Mouse (Mus musculus) forebrain, embryonic 14.5 days (tissue): ENCODE results near the gene Manbal. TPM values are rescaled to one million over a fixed set of nuclear protein-coding genes. Genes with fewer than 3 reads are reported as not detected.

Experiments used
- ATAC-seq: fragments of 200-750 bp; cut with Nextera tagmentation; 2 replicates; pipeline ENCODE4 v1.8.0; 2017; ENCODE audit warnings: mild to moderate bottlenecking, moderate library complexity
- DNase-seq: peaks from one replicate; pipeline ENCODE4 v3.0.0-alpha.2; 2015; ENCODE audit warnings: low spot score
- H3K27ac ChIP-seq: fragments of 300-500 bp; sonication (generic); 2 replicates; pipeline ENCODE4 v1.5.1; 2014; ENCODE audit warnings: low read depth, mild to moderate bottlenecking, control low read depth, low read length, moderate library complexity
- H3K27me3 ChIP-seq: fragments of 300-500 bp; sonication (generic); replicated peaks from 2 replicates; pipeline ENCODE4 v1.6.1; 2014; ENCODE audit warnings: low read length, control low read depth, mixed read lengths; ENCODE audit not compliant: control insufficient read depth, insufficient read depth
- H3K36me3 ChIP-seq: fragments of 300-500 bp; sonication (generic); 2 replicates; pipeline ENCODE4 v1.6.1; 2014; ENCODE audit warnings: low read length, control low read depth; ENCODE audit not compliant: control insufficient read depth, insufficient read depth
- H3K4me1 ChIP-seq: fragments of 300-500 bp; sonication (generic); 2 replicates; pipeline ENCODE4 v1.6.1; 2014; ENCODE audit warnings: antibody characterized with exemption, low read length, control low read depth; ENCODE audit not compliant: control insufficient read depth, insufficient read depth
- H3K4me2 ChIP-seq: fragments of 300-500 bp; sonication (generic); 2 replicates; pipeline ENCODE4 v1.6.1; 2014; ENCODE audit warnings: mild to moderate bottlenecking, control low read depth, low read length
- H3K4me3 ChIP-seq: fragments of 300-500 bp; sonication (generic); 2 replicates; pipeline ENCODE4 v1.5.1; 2014; ENCODE audit warnings: low read depth, low read length, control low read depth
- H3K9ac ChIP-seq: fragments of 300-500 bp; sonication (generic); 2 replicates; pipeline ENCODE4 v1.6.1; 2014; ENCODE audit warnings: mild to moderate bottlenecking, low read length, control low read depth, moderate library complexity
- H3K9me3 ChIP-seq: fragments of 300-500 bp; sonication (generic); replicated peaks from 2 replicates; pipeline ENCODE4 v1.6.1; 2016; ENCODE audit warnings: low read length, control low read depth, mixed read lengths; ENCODE audit not compliant: control insufficient read depth
- WGBS: fragments of 180-500 bp; shearing (Covaris S2); extraction: QIAGEN DNeasy Blood & Tissue Kit; methylation state at CpG from one replicate; pipeline ENCODE4 v1.1.7; 2014; 5-methylcytosine and 5-hydroxymethylcytosine counted together
- polyA plus RNA-seq: library from polyadenylated mRNA; unstranded; fragments of >200 nt; fragmentation: Nextera tagmentation; extraction: Ambion mirVana; gene quantifications from 2 replicates; pipeline ENCODE4 v1.2.1, GENCODE M21; 2014

Gene Manbal
- polyA plus RNA-seq, 1 experiment from 2014 or later = 78.5 TPM

DNA sequence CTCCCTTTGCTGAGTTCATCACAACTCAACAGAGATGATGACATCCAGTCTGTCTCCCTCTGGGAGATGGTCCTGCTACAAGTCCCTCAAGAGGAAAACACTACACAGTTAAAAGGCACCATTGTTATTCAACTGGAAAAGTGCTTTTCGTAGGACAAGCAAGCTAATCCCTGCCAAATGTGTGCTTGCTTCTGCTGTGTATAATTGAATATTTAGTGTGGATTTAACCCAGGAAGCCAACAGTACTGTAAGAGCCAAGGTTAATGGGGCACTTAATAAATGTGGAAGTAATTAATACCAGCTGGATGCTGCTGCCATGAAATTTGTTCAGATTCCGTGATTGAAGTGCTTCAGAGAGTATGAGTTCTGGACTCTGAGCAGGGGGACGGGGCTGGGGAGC, 13.3 kb upstream of the Manbal start:
- H3K9ac ChIP-seq = no peak overlapping the region
- WGBS = 39% methylated on average over 3 of the region's 3 CpGs
- no peak overlapping the region for H3K4me2 ChIP-seq
- H3K27ac ChIP-seq = no peak overlapping the region
- no peak for ATAC-seq
- DNase-seq = peak; percentile 44
- H3K4me1 ChIP-seq = peaks cover 6% of the 10 kb centered on the region
- H3K36me3 ChIP-seq = no peaks in the 10 kb centered on the region
- no peaks in the 10 kb centered on the region for H3K9me3 ChIP-seq
- no peaks in the 10 kb centered on the region for H3K27me3 ChIP-seq
- H3K4me3 ChIP-seq = no peak overlapping the region

DNA sequence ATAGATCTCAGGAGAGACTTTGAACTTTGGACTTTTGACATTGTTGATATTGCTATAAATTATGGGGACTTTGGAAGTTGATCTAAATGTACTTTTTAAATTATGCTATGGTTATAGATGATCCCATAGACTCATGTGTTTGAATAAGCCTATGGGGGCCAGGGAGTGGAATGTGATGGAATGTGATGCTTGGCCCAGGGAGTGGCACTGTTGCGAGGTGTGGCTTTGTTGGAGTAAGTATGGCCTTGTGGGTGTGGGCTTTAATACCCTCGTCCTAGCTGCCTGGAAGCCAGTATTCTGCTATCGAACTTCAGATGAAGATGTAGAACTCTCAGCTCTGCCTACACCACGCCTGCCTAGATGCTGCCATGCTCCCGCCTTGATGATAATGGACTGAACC, 7.4 kb upstream of the Manbal start:
- H3K4me2 ChIP-seq = no peak overlapping the region
- ATAC-seq (no peak), DNase-seq (no peak)
- H3K4me3 ChIP-seq = no peak overlapping the region
- WGBS = 88% methylated on average over 5 of the region's 5 CpGs
- no peaks in the 10 kb centered on the region for H3K9me3 ChIP-seq
- H3K27me3 ChIP-seq = no peaks in the 10 kb centered on the region
- H3K36me3 ChIP-seq = no peaks in the 10 kb centered on the region
- H3K27ac ChIP-seq = no peak overlapping the region
- no peak overlapping the region for H3K9ac ChIP-seq
- no peaks in the 10 kb centered on the region for H3K4me1 ChIP-seq

DNA sequence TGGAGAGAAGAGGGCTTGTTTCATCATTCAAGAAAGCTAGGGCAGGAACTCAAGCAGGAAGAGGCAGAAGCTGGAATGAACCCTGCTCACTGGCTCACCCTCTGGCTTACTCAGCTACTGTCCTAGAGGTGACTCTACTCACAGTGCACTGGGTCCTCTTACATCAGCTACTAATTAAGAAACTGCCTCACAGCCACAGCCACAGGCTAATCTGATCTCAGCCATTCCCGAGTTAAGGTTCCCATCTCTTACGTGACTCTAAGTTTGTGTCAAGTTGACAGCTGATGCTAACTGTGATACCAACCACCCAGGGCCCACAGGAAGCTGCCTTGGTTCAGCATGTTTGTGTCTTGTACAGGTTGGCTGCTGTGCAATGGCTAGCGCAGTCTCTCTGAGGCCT, 4.4 kb upstream of the Manbal start:
- Histone ChIP-seq H3K9me3 (no peaks in the 10 kb centered on the region), H3K27me3 (no peaks in the 10 kb centered on the region), H3K27ac (no peak overlapping the region), H3K36me3 (no peaks in the 10 kb centered on the region), H3K4me3 (no peak overlapping the region), H3K4me2 (no peak overlapping the region), H3K4me1 (peaks cover 3% of the 10 kb centered on the region; the same call in 1 of the 2 replicates), H3K9ac (no peak overlapping the region)
- no peak for ATAC-seq
- WGBS = 91% methylated on average over 3 of the region's 3 CpGs
- no peak for DNase-seq

DNA sequence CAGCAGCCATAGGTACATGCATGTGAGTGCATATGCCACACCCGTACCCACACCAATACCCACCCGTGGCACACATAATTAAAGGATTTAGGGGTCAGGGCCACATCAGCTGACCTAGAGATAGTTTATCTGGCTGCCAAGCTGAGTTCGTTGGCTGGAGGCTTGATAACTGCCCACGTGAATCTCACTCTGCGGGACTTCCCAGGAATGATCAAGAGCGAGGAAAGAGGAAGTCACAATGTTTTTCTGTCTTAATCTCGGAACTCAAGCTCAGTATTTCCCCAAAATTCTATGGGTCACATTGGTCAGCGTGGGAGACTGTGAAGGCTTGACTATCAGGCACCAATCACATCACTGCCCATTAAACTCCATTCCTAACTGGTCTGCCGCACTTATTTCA, 632 bp upstream of the Manbal start:
- Histone ChIP-seq H3K36me3 (peaks cover 4% of the 10 kb centered on the region; the same call in 1 of the 2 replicates), H3K9me3 (no peaks in the 10 kb centered on the region), H3K27ac (peak overlapping the region; percentile 91; the same call in 1 of the 2 replicates), H3K27me3 (no peaks in the 10 kb centered on the region), H3K4me3 (peak overlapping the region; percentile 86; the same call in 1 of the 2 replicates), H3K9ac (peak overlapping the region; percentile 94; the same call in 1 of the 2 replicates), H3K4me2 (peak overlapping the region; percentile 90), H3K4me1 (peaks cover 14% of the 10 kb centered on the region)
- WGBS = 86% methylated on average over 9 of the region's 9 CpGs
- ATAC-seq = no peak
- no peak for DNase-seq

DNA sequence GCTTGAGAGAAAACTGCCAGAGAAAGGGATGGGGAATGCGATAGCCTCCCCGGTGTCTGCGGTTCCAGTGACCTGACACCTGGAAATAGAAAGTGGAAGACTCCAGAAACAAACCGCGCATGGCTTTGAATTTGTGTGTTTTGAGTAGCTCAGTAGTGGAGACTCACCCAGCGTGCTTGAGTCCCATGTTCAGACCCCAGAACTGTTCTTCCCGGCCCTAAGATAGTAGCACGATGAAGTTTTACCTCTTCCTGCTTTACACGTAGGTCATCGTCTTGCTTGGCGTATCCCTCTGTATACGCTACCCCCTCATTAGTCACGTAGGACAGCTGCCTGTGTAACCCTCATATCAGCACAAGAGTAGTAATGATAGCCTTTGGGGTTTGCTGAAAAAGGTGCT, 597 bp downstream of the Manbal start:
- no peaks in the 10 kb centered on the region for H3K27me3 ChIP-seq
- ATAC-seq (peak; percentile 21; the same call in 1 of the 2 replicates), DNase-seq (no peak)
- H3K9ac ChIP-seq = peak overlapping the region; percentile 94
- peak overlapping the region; percentile 91 for H3K27ac ChIP-seq
- H3K4me1 ChIP-seq = peaks cover 14% of the 10 kb centered on the region
- peak overlapping the region; percentile 90 for H3K4me2 ChIP-seq
- H3K4me3 ChIP-seq = peak overlapping the region; percentile 86
- H3K36me3 ChIP-seq = peaks cover 6% of the 10 kb centered on the region; the same call in 1 of the 2 replicates
- H3K9me3 ChIP-seq = no peaks in the 10 kb centered on the region
- 11% methylated on average over 13 of the region's 13 CpGs for WGBS

DNA sequence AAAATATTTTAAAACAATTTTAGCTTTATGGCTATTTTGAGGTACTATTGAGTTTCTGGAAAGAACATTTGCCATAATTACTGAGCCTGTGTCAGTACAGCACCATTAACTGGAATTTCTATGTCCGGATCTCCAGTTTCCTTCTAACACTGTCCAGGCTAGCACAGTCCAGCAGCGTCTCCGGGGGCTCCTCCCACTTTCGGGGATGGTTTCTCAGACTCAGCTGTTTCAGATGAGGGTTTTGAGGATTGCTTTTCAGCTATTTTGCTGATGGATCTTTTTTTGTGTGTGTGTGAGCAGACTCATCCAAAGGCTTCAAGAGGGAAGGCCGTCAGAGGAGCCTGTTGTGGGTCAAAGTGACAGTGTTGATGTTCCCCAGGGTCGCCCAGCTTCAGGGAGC, 4.3 kb downstream of the Manbal start:
- H3K27me3 ChIP-seq = no peaks in the 10 kb centered on the region
- no peak for DNase-seq

DNA sequence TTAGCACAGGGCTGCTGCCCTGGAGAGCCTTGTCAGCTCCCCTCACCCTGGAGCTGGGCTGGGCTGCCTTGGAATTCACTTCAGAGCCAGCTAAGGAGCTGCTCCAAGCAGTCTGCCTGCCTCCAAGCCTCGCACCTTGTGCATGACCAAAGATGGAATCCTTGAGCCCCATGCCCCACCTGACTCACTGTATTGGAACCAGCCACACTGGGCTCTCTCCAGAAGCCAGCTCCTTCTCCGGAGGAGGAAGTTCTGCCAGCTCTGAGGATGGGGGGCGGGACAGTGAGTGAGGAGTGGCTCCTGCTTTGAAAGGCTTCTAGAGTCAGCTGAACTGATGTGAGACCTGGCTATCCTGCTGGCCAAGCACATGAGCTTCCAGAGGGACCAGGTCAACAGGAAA, 6.3 kb downstream of the Manbal start:
- Histone ChIP-seq H3K9me3 (no peaks in the 10 kb centered on the region), H3K27me3 (no peaks in the 10 kb centered on the region), H3K9ac (no peak overlapping the region), H3K27ac (no peak overlapping the region), H3K4me2 (no peak overlapping the region), H3K4me1 (peaks cover 15% of the 10 kb centered on the region), H3K36me3 (peaks cover 9% of the 10 kb centered on the region; the same call in 1 of the 2 replicates), H3K4me3 (no peak overlapping the region)
- ATAC-seq (no peak), DNase-seq (no peak)
- WGBS = 83% methylated on average over 3 of the region's 3 CpGs

More for the DNA sequence above, 4.3 kb downstream of the Manbal start:
- no peak overlapping the region for H3K4me3 ChIP-seq
- H3K27ac ChIP-seq = no peak overlapping the region
- ATAC-seq = no peak
- H3K9ac ChIP-seq = no peak overlapping the region
- no peak overlapping the region for H3K4me2 ChIP-seq
- H3K9me3 ChIP-seq = no peaks in the 10 kb centered on the region
- 81% methylated on average over 6 of the region's 6 CpGs for whole genome bisulfite sequencing
- peaks cover 25% of the 10 kb centered on the region for H3K4me1 ChIP-seq
- peaks cover 9% of the 10 kb centered on the region; the same call in 1 of the 2 replicates for H3K36me3 ChIP-seq

DNA sequence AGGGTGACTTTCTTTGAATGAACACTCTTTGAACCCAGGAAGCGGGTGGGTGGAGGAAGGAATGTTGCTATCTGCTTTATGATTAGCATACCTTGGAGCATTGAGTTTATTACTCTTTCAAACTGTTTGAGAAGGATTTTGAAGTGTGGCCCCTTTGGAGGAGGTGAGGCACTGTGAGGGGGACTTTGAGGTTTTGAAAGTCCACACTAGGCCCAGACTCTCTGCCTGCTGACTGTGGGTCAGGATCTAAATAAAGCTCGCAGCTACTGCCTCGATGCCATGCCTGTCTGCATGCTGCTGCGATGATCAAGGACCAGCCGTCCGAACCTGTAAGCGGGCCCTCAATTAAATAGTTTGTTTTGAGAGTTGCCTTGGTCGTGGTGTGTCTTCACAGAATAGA, 7.7 kb downstream of the Manbal start:
- H3K27me3 ChIP-seq = no peaks in the 10 kb centered on the region
- no peaks in the 10 kb centered on the region for H3K9me3 ChIP-seq
- H3K4me3 ChIP-seq = no peak overlapping the region
- no peak overlapping the region for H3K27ac ChIP-seq
- WGBS = 63% methylated on average over 8 of the region's 8 CpGs
- peaks cover 20% of the 10 kb centered on the region for H3K36me3 ChIP-seq
- no peak for DNase-seq
- no peak overlapping the region for H3K4me2 ChIP-seq
- ATAC-seq = no peak
- H3K4me1 ChIP-seq = peaks cover 11% of the 10 kb centered on the region; the same call in 1 of the 2 replicates
- no peak overlapping the region for H3K9ac ChIP-seq

DNA sequence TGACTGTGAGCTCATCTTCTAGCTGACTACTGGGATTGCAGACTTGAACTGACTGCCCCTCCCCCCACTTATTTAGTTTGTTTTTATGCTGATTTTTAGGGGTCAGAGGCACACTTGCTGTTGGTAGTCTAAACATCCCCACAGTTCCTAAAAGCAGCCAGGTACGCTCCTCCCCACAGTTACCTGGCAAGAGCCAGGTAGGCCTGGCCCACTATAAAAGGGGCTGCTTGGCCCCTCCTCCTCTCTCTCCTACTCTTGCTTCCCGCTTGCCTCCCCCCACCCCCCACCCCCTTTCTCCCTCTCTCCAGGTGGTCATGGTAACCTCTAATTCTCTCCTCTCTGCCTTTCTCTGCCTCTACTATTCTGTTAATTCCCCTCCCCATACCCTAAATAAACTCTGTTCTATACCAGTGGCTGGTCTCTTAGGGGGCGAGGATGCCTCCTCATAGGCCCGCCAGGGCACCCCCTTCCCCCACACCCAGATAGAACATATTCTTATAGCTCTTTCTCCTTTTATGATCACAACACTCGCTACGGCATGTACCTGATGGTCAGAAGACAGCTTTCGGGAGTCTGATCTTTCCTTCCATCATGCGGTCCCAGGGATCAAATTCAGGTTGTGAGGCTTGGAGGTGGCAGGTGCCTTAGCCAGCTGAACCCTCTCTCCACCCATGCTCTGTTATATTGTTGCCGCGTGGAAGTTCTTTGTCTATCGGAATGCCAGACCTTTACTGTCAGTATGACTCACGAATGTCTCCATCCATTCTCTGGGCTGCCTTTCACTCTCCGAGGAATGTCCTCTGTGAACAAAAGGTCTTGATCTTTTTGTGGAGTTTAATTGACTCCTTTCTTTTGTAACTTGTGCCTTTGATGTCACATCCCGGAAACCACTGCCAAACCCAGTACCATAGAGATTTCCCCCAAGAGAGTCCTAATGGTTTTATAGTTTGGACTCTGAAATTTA, 8.7 kb downstream of the Manbal start:
- 0 out of 2 replicates have a peak, but pooled peaks have one; percentile 29 for ATAC-seq
- Histone ChIP-seq H3K4me3 (no peak overlapping the region), H3K9me3 (no peaks in the 10 kb centered on the region), H3K27me3 (no peaks in the 10 kb centered on the region), H3K27ac (peak overlapping the region; percentile 40; the same call in 1 of the 2 replicates), H3K4me1 (peaks cover 11% of the 10 kb centered on the region; the same call in 1 of the 2 replicates), H3K4me2 (peak overlapping the region; percentile 3; the same call in 1 of the 2 replicates), H3K9ac (no peak overlapping the region), H3K36me3 (peaks cover 26% of the 10 kb centered on the region)
- 8% methylated on average over 14 of the region's 14 CpGs for WGBS
- peak; percentile 28 for DNase-seq
